Mouse (Mus musculus) 3T3-L1 (cell line): ENCODE data around the gene Gm28729.
"Not testable (repeated sequence)": the region's sequence is repeated elsewhere in the genome, so short reads cannot be mapped to it uniquely, and the experiment has no call there.

Experiments
- DNase-seq: peaks from one replicate; pipeline ENCODE4 v3.0.0-alpha.2; 2015; ENCODE audit warnings: low read depth, low spot score

The Gm28729 gene

GRCm38 (mm10) chr9:96524972-96525506, at the start of gene Gm28729:
TSS of gene Gm28729 (minus strand) at chr9:96525264.
- DNase-seq, result no peak

- DNase-seq, result peak; percentile 64
Measured at GRCm38 (mm10) chr9:96573252-96573651, 48.2 kb upstream of the Gm28729 start.

GRCm38 (mm10) chr9:96572754-96573153, 47.7 kb upstream of the Gm28729 start:
- DNase-seq, result no peak

GRCm38 (mm10) chr9:96566470-96566996, 41.5 kb upstream of the Gm28729 start:
- no peak for DNase-seq

GRCm38 (mm10) chr9:96563501-96563900, 38.4 kb upstream of the Gm28729 start:
- DNase-seq, result no peak

- no peak for DNase-seq
Measured at GRCm38 (mm10) chr9:96559148-96559547, 34.1 kb upstream of the Gm28729 start.

GRCm38 (mm10) chr9:96558594-96558993, 33.5 kb upstream of the Gm28729 start:
- DNase-seq, result no peak

- DNase-seq, result peak; percentile 30
Measured at GRCm38 (mm10) chr9:96554095-96554494, 29.0 kb upstream of the Gm28729 start.

- DNase-seq, result no peak
Measured at GRCm38 (mm10) chr9:96545410-96545809, 20.3 kb upstream of the Gm28729 start.

GRCm38 (mm10) chr9:96543643-96544640, 18.9 kb upstream of the Gm28729 start:
- no peak for DNase-seq

GRCm38 (mm10) chr9:96538916-96539315, 13.9 kb upstream of the Gm28729 start:
- no peak for DNase-seq

GRCm38 (mm10) chr9:96537615-96537919, 12.5 kb upstream of the Gm28729 start:
- DNase-seq, result no peak

- DNase-seq, result no peak
Measured at GRCm38 (mm10) chr9:96536895-96537614, 12.0 kb upstream of the Gm28729 start.

- DNase-seq, result not testable (repeated sequence)
Measured at GRCm38 (mm10) chr9:96536093-96536492, 11.0 kb upstream of the Gm28729 start.

- DNase-seq, result no peak
Measured at GRCm38 (mm10) chr9:96535431-96535830, 10.4 kb upstream of the Gm28729 start.

GRCm38 (mm10) chr9:96534256-96534655, 9.2 kb upstream of the Gm28729 start:
- DNase-seq, result no peak

- no peak for DNase-seq
Measured at GRCm38 (mm10) chr9:96533476-96533875, 8.4 kb upstream of the Gm28729 start.

GRCm38 (mm10) chr9:96532531-96532930, 7.5 kb upstream of the Gm28729 start:
- DNase-seq, result no peak

- no peak for DNase-seq
Measured at GRCm38 (mm10) chr9:96530674-96531081, 5.6 kb upstream of the Gm28729 start.

- DNase-seq, result no peak
Measured at GRCm38 (mm10) chr9:96529961-96530673, 5.1 kb upstream of the Gm28729 start.

GRCm38 (mm10) chr9:96526011-96526410, 947 bp upstream of the Gm28729 start:
- DNase-seq, result no peak
